Mouse (Mus musculus): Measurements from ENCODE around the gene Uap1l1.
"Not testable (repeated sequence)": the region's sequence is repeated elsewhere in the genome, so short reads cannot be mapped to it uniquely, and the experiment has no call there.

The Uap1l1 gene

DNA sequence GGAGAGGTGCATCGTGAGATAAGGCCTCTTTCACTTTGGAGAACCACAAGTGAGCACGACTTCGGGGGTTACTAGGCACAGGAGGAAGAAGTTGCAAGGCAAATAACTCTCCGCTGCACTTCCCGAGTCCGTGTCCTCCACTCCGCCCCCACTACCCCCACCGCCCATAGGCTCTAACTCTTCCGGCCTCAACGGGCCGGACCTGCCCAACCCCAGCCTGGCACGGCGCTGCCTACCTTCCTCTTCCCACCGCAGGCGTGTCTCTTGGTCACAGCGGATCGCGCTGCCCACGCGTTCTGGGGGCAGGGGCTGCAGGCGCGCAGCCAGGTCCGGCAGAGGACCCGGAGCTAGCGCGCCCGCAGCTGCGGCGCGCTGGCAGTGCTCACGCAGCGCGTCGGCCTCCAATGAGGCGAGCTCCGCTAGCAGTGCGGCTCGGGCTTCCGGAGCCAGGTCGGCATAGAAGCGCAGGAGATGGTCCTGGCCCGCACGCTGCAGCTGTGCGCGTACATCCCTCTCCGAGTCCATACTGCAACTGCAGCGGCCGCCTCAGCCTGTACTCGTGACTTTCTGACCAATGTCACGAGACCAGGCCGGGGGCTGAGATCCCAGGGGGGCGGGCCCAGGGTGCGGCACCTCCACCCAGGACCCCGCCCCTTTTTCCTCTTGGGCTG lies at the start of gene Uap1l1:
TSS of gene Uap1l1 (minus strand) at position 592 of the 671 bp plus-strand sequence.
- peak; percentile 92 for DNase-seq (ENCODE audit: low spot score)

DNA sequence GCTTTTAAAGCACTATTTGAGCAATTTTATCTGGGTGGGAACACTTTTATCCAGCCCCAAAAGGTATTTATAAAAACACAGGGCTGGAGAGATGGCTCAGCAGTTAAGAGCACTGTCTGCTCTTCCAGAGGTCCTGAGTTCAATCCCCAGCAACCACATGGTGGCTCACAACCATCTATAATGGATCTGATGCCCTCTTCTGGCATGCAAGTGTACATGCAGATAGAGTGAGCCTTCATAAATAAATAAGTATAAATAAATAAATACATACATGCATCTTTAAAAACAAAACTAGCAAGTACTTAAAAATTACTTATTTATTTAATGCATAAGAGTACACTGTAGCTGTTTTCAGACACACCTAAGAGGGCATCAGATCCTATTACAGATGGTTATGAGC lies 48.0 kb upstream of the Uap1l1 start:
- not testable (repeated sequence) for DNase-seq (ENCODE audit: low spot score)

DNA sequence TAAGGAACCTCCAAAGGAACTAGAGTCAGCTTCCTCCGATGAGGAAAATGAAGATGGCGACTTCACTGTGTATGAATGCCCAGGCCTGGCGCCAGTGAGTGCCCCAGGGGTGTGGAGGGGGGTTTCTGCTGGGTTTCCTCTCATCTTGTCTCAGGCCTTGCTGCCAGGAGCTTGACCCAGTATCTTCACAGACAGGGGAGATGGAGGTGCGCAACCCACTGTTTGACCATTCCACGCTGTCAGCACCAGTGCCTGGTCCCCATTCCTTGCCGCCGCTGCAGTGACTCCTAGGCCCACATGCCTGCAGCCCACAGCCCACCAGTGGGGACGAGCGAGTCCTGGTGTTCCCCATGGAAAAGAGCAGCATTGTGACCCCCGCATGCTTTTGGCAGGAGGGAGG lies 43.4 kb upstream of the Uap1l1 start:
- DNase-seq (ENCODE audit: low spot score), result no peak

DNA sequence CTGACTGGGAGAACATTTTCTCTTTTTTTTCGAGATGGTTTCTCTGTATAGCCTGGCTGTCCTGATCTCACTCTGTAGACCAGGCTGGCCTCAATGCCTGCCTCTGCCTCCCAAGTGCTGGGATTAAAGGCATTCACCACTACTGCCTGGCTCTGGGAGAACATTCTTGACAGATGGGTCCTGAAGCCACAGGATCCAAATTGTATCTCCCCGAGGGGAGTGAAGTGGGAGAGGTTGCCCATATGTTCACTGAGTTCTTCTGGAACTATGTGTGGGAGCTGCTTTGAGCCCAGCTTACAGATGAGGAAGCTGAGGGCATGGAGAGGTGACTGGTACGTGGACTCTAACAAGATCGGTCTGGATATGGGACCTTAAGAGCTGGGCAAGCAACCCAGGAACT lies 38.5 kb upstream of the Uap1l1 start:
- no peak for DNase-seq (ENCODE audit: low spot score)

DNA sequence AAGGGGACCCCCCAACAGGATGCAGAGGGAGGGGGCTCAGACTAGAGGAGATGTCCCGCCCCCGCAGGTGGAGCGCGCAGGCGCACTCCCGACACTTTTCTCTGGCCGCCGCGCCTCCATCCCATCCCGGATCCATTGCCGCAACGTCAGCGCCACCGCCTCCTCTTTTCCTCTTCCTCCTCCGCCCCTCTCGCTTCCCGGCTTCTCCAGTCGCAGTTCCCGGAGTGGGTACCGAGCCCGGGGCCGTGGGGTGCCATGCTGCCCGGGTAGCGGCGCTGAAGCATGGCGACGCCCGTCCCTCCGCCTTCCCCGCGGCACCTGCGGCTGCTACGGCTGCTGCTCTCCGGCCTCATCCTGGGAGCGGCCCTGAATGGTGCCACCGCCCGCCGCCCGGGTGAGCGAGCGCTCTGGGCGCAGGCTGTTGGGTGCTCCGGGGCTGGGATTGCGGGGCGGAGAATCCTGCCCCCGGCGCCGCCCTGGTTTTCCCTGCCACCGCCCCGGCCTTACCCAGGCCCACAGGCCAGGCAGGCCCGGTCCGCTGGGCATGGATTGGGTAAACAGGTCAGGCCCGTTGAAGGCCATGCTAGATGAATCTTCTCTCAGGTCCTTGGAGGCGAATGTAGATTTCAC lies 37.6 kb upstream of the Uap1l1 start:
- peak; percentile 67 for DNase-seq (ENCODE audit: low spot score)

DNA sequence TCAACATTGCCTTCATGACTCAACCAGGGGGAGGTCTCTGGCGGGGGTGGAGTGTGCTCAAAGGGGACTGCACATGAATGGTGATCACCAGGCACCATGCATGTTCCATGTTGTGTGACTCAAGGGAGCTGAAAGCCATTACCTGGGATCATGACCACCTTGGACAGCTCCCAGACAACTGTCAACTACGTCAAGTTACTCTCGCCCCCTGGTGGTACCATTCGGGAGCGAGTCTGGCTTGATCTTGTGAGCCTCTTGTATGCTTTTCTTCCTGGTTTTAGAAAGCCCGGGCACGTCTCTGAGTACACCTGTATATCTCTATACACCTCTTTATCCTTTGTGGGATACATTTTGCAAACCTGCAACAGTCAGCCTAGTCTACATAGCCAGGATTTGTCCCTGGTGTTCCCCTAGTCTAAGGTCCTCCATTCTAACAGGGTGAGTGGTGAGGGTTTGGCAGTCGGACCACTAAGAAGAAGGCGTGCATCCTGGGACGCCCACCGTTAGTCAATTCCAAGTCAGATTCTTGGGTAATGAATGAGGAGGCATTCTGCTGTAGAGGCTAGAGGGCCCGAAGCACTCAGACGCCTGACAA lies 37.0 kb upstream of the Uap1l1 start:
- DNase-seq (ENCODE audit: low spot score), result peak; percentile 79

DNA sequence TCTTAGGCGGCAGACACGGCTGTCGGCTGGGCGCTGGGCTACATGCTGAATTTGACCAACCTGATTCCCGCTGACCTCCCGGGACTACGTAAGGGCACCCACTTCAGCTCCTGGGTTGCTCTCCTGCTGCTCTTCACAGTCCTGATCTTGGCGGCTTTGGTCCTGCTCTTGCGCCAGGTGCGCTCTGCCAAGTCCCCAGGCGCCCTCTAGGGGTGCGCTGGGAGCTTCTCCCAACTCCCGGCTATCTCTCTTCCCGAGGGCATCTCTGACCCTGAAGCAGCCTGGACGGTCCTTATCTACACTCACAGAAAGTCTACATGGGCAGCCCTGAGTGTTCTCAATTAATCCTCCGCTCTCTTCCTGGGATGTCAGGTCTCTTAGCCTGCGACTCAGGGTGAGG lies 35.3 kb upstream of the Uap1l1 start:
- peak; percentile 37 for DNase-seq (ENCODE audit: low spot score)

DNA sequence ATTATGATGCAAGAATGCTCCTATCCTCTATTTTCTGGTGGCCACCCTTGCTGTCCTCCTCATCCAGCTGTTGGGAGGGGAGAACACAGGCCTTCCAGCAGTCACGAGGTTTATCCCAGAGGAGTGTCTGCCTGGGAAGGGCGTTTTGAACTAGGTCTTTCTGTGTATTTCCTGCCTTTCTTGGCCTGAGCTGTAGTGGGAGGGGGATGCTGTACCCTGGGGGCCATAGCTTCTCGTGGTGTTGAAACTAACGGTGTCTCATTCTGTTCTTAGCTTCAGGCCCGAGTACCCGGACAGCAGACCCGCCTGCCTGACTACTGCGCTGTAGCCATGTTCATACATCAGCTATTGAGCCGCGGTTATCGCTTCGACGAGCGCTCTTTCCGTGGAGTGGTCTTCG lies 34.8 kb upstream of the Uap1l1 start:
- DNase-seq (ENCODE audit: low spot score), result no peak

DNA sequence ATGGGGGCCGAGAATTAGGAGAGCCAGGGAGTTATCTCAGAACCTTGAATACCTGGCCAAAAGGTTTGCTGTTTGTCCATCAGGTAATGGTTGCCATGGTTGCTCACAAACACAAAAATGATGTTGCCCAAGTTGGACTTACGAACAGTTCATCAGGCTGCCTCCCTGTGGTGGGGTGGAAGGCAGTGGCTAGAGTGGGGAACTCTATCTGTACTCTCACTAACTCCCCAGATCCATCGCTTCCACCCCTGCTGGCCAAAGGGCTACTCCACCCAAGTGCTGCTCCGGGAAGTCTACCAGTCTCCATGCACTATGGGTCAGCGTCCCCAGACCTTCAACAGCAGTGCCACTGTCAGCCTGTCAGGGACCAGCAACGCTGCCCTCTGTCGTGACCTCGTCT lies 33.6 kb upstream of the Uap1l1 start, which contains the start of gene Npdc1:
TSS of gene Npdc1 (plus strand) at position 301 of the 400 bp plus-strand sequence.
- DNase-seq (ENCODE audit: low spot score), result no peak

DNA sequence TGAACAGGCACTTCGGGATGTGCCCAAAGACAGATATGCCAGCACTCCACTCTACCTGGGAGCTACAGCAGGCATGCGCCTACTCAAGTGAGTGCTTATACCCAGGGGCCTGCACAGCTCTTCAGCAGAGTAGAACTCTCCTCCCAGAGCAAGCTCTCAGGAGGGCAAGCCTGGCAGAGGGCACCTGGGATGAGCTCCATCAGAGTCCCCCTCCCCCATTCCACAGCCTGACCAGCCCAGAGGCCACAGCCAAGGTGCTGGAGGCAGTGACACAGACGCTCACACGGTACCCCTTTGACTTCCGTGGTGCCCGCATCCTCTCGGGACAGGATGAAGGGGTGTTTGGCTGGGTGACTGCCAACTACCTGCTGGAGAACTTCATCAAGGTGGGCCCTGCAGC lies 32.6 kb upstream of the Uap1l1 start:
- no peak for DNase-seq (ENCODE audit: low spot score)

DNA sequence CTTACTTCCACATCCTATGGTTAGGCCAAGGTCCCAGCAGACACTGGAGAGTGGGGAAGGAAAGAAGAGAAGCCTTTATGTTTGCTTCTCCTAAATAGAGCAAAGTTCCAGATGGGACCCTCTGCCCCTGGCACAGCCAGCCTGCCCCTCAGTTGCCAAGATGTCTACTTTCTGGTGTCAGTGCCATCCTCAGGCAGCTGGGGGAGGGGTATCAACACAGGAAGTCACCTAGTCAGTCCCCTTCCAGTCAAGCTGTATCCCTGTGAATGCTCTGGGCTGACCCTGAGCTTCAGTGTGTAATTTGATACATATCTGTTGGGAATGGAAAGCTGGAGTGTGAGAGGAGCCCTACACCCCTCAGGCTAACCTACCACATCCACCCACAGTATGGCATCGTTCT lies 31.5 kb upstream of the Uap1l1 start:
- no peak for DNase-seq (ENCODE audit: low spot score)

DNA sequence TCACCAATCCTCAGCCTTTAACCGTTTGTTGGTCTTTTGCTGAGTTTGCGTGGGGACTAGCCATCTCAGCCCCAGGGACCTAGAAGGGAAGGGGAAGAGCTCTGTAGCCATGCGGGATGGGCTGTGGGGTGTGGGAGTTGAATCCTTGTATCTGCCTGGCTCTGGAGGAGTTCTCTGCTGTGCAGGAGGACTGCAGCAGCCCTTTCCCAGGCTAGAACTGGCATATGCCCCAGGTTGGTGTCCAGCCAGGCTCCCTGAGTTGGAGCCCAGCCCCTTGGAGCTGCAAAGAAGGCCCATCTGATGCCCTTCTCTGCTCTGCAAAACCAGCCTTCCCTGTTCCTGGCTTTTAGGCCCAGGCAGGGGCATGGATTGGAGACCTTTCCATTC lies 31.1 kb upstream of the Uap1l1 start:
- no peak for DNase-seq (ENCODE audit: low spot score)

DNA sequence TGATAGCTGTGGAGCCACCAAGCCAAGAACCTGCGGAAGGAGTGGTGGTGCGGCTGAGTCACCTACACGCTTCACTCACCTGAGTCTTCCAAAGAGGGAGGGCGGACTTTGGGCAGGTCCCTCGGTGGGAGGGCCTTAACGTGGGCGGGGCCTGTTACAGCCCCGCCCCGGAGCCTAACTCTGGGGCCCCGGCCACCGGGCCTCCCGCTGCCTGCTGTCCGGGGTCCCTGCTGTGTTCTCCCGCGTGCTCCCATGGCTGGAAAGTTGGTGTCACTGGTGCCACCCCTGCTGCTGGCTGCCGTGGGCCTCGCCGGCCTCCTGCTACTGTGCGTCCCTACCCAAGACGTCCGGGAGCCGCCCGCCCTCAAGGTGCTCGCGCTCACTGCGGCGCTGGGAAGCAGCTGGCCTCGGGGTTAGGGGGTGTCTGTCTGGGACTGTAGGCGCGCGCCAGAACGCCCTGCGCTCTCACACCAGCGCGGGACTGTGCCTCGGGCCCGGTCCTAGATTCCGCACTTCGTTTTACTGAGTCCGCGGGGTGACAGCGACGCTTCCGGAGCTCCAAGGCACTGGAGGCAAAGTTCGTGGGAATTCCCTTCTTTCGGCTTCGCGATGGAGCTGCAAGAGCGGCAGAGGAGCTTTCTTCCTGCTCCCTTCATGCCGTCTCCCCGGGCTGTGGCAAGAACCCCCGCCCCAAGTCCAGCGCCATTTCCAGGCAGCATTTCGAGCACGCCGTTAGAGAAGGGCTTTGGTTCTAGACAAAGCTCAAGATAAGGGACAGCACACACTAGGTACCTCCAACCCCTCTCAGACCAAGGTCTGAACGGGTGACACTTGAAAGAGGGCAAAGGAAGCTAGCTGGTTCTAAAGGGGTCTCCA lies 30.5 kb upstream of the Uap1l1 start, which contains the start of gene Entpd2:
TSS of gene Entpd2 (plus strand) at position 154 of the 876 bp plus-strand sequence.
- DNase-seq (ENCODE audit: low spot score), result peak; percentile 73

DNA sequence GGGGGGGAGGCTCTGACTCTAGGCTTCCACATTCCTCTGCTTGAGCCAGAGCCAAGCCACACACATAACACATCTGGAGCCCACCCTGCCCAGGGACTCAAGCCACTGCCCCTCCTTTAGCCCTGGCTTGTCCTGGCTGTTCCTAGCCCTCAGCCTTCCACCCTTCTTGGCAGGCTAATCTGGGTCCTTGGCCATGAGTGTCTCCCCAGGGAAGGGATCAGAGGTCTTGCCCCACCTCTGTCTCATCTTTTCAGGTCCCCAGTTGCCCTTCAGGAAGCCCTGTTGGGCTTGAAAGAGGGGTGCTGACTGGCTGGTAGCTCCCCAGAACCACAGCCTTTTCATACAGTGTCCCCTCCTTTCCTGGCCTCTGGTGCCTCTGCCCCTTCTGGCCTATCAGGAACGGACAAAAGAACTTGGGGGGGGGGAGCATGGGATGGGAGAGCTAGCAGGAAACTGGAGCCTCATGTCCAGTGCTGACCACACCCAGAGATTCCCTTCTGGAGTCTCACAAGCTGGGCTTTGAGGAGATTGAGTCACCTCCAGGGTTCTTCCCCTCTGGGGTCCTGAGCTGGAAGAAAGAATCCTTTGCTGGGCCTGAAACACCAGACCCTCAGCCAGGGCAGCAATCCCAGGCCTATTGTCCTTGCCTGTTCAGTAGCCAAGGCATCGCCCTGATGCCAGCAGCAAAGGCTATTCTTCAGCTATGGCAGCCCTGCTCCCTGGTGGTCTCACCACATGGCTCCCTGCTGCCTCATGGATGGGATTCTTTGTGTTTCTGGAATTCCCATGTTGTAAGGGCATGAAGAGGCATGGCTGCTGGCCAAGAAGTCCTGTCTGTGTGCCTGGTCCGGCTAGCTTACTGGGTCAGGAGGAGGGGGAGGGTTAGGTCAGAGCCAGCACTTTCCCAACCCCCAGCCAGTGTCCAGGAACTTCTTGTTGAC lies 29.1 kb upstream of the Uap1l1 start:
- DNase-seq (ENCODE audit: low spot score), result no peak

DNA sequence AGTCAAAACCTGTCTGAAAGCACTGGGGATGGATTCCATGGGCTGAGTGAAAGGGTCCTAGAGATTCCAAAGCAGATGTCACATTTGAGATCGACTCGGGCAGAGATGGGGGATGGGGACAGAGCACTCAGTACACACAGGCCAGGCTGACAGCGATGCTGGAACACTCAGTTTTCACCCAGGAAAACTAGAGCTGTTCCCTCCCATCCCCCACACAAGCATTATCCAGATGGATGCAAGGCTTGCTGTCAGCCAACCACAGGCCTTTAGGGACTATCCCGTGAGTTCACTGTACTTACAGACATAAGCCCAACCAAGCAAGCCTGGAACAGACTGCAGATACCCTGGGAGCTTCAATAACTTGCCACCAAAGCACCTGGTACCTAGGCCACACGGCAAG lies 25.8 kb upstream of the Uap1l1 start:
- no peak for DNase-seq (ENCODE audit: low spot score)

DNA sequence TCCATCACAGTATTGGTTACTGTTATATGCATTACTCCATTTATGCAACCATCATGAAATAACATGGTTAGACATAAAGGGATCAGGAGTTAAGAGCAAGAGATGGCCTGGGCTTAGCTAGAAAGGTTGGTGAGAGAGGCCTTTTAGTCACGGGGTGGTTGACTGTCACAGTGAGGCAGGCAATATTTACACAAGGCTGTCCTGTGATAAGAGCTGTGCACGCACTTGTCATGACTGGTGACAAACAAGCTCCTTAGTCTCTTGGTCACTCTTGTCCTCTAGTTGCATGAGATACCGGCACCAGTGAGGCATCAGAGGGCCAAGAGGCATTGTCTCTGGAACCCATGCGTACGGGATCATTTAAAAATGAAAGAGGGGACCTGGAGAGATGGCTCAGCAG lies 19.0 kb upstream of the Uap1l1 start:
- DNase-seq (ENCODE audit: low spot score), result peak; percentile 76

DNA sequence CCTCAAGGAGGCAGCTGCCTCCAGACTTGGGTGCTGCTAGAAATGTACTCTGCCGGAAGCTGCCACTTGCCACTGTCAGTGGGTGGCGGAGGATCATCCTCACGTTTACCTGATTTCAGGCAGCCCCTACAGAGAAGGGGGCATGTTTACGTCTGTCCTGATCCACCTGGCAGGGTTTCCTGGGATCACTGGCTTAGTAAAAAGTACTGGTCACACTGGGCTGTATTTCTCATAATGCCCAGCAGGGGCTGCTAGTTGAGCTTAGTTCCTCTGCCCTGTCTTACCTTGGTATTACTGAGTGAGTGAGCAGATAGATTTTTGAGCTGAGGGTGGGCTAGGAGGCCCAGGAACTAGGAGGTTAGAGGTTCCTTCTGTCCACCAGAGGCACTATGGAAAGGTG lies 11.1 kb upstream of the Uap1l1 start:
- DNase-seq (ENCODE audit: low spot score), result no peak

DNA sequence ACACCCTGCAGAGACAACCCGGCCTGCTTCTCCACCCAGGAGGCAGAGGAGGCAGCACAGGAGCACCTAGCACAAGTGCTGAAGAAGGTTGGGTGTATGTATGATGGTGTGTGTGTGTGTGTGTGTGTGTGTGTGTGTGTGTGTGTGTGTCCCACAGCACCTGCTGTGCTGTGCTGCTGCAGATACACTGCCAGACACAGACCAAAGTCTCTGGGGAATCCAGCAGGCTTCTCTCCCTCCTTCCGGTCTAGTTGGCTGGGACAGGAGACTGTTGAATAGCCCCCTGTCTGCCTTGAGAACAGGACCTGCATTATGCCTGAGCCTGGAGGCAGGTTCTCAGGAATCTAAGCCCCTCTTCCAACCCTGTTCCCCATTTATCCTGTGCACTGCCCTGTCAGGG lies 7.9 kb upstream of the Uap1l1 start:
- no peak for DNase-seq (ENCODE audit: low spot score)

DNA sequence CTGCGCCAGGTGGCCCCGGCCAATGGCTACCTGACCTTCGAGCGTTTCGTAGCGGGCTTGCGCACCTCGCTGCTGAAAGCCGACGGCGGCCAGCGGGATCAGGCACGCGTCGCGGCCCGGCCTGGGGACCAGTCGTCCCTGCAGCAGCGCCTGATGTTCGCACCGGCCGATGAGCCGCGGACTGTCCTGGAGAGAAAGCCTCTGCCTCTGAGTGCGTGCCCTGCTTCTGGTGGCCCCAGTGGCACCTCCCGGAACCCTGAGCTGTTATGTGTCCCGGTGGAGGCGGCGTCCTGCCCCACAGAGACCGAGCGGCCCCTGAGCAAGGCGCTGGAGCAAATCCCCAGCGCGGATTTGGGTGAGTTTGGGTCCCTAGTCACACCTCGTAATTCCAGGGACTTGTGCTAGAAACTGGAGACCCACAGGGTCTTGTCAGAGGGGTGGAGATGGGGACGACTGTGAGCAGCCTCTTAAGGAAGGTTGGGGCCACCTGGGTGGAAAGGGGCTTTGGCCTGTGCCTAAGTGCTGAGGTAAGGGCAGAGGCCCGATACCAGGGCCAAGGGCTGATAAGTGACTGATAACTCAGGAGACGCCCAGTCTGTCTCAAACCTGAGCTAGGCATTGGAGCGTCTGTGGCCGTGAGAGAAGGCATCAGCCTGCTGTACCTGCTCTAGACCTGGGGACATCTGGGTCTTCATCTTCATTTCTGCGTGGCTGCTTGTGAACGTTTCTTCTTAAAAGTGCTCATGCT lies 7.3 kb upstream of the Uap1l1 start:
- no peak for DNase-seq (ENCODE audit: low spot score)

DNA sequence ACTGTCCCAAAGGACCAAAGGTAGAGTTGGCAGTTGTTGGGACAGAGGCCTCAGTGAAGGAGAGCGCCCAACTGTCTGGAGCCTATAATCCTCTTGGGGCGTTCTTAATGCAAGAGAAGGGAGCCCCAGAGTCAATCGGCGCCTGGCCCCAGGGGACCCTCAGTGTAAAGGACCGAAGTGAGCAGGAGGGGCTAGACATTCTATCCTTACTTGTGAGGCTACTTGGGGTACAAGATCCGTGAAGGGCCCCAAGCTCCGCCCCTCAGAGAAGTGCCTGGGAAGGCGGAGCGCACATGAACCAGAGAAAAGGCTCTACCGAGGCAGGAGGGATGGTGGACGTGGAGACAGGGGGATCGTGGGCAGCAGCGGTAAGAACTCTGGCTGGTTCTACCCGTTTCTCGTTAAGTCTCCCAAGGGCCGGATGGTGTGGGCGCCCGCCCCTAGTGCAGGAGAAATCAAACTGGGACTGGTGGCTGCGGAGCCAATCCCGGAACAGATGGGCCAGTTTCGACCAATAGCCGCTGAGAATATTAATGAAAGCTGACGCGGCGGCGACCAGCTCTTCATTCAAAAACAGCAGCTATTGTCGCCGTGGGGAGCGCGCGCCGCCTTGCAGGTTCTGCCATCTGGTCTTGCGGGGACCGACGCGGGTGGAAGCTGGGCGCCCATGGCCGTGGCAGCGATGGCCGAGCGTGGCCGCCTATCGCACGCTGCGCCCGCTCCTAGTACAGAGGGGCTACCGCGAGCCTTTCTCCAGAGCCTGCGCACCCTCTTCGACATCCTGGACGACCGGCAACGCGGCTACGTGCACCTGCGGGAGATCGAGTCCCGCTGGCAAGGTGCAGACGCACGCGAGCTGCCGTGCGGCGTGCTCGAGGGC lies 6.5 kb upstream of the Uap1l1 start, which contains the start of gene Sapcd2:
TSS of gene Sapcd2 (plus strand) at position 558 of the 880 bp plus-strand sequence.
- peak; percentile 91 for DNase-seq (ENCODE audit: low spot score)
